Mouse (Mus musculus) cerebellum, adult 2 months (tissue): Measurements from ENCODE around the gene Szt2. TPM values are rescaled to one million over a fixed set of nuclear protein-coding genes. Genes with fewer than 3 reads are reported as not detected.

Experiments used
- DNase-seq, 2 experiments: peaks; one replicate each; pipeline ENCODE4 v3.0.0; 2021
- H3K27ac ChIP-seq: fragments of 200-500 bp; 2 replicates; pipeline ENCODE4 v1.5.1; 2012; ENCODE audit warnings: low read length, control low read depth, inconsistent platforms; ENCODE audit not compliant: insufficient read depth
- H3K27me3 ChIP-seq: fragments of 200-500 bp; 2 replicates; pipeline ENCODE4 v1.6.1; 2012; ENCODE audit warnings: inconsistent platforms, mild to moderate bottlenecking, low read length, moderate library complexity; ENCODE audit not compliant: control insufficient read depth, insufficient read depth
- H3K4me1 ChIP-seq: fragments of 200-500 bp; 2 replicates; pipeline ENCODE4 v1.6.1; 2011; ENCODE audit warnings: low read length; ENCODE audit not compliant: control insufficient read depth, insufficient read depth
- H3K4me3 ChIP-seq: fragments of 200-500 bp; replicated peaks from 2 replicates; pipeline ENCODE3; 2011; ENCODE audit warnings: mild to moderate bottlenecking, low read depth, low read length, control low read depth; ENCODE audit not compliant: insufficient read depth
- CTCF ChIP-seq: fragments of 200-500 bp; IDR thresholded peaks from 2 replicates; pipeline ENCODE4 v1.5.1; 2011; ENCODE audit warnings: low read depth, mild to moderate bottlenecking, control low read depth, low read length, moderate library complexity, borderline replicate concordance; ENCODE audit not compliant: insufficient read depth
- POLR2A ChIP-seq: fragments of 200-500 bp; IDR thresholded peaks from 2 replicates; pipeline ENCODE4 v1.6.1; 2011; ENCODE audit warnings: low read length, control low read depth, borderline replicate concordance; ENCODE audit not compliant: insufficient read depth
- WGBS: fragments of 180-500 bp; shearing (Covaris S2); methylation state at CpG from one replicate; pipeline ENCODE4 v1.1.7; 2018; 5-methylcytosine and 5-hydroxymethylcytosine counted together
- polyA plus RNA-seq: library from polyadenylated mRNA; depleted of rRNA; stranded (reverse); fragments of >200 nt; gene quantifications from 2 replicates; pipeline ENCODE4 v1.2.3, GENCODE M21; 2012

Gene Szt2
- polyA plus RNA-seq, 1 experiment: 38.0 TPM

- Histone ChIP-seq H3K27me3 (no peaks in the 10 kb centered on the region), H3K4me1 (no peaks in the 10 kb centered on the region), H3K4me3 (no peak overlapping the region), H3K27ac (no peak overlapping the region)
- WGBS: 82% methylated on average over 3 of the region's 3 CpGs
- TF ChIP-seq POLR2A (no peak), CTCF (no peak)
- no peak for DNase-seq
These were observed 12.6 kb downstream of the Szt2 start for GRCm38 (mm10) chr4:118396433-118396832.

GRCm38 (mm10) chr4:118395289-118395688 is 13.8 kb downstream of the Szt2 start:
- Histone ChIP-seq H3K4me3 (no peak overlapping the region), H3K27ac (no peak overlapping the region), H3K4me1 (no peaks in the 10 kb centered on the region), H3K27me3 (no peaks in the 10 kb centered on the region)
- 68% methylated on average over 4 of the region's 4 CpGs for WGBS
- no peak for DNase-seq
- TF ChIP-seq POLR2A: no peak
- TF ChIP-seq CTCF: no peak

- DNase-seq: no peak
- TF ChIP-seq CTCF (no peak), POLR2A (no peak)
- Histone ChIP-seq H3K27me3 (no peaks in the 10 kb centered on the region), H3K4me1 (no peaks in the 10 kb centered on the region), H3K27ac (no peak overlapping the region), H3K4me3 (no peak overlapping the region)
- WGBS: 93% methylated on average over 6 of the region's 6 CpGs
These were observed 14.6 kb downstream of the Szt2 start for GRCm38 (mm10) chr4:118394505-118394904.

GRCm38 (mm10) chr4:118390146-118390545 is 18.9 kb downstream of the Szt2 start:
- H3K4me1 ChIP-seq: no peaks in the 10 kb centered on the region
- H3K4me3 ChIP-seq: no peak overlapping the region
- DNase-seq: no peak
- no peak overlapping the region for H3K27ac ChIP-seq
- TF ChIP-seq CTCF (no peak), POLR2A (no peak)
- WGBS: 89% methylated on average over 11 of the region's 11 CpGs
- H3K27me3 ChIP-seq: no peaks in the 10 kb centered on the region

- WGBS: 68% methylated on average over 8 of the region's 8 CpGs
- TF ChIP-seq CTCF (no peak), POLR2A (no peak)
- H3K27me3 ChIP-seq: no peaks in the 10 kb centered on the region
- no peaks in the 10 kb centered on the region for H3K4me1 ChIP-seq
- no peak for DNase-seq
- no peak overlapping the region for H3K27ac ChIP-seq
- H3K4me3 ChIP-seq: no peak overlapping the region
These were observed 21.8 kb downstream of the Szt2 start for GRCm38 (mm10) chr4:118387316-118387715.

GRCm38 (mm10) chr4:118383271-118383670 is 25.8 kb downstream of the Szt2 start:
- no peak for DNase-seq
- WGBS: 68% methylated on average over 7 of the region's 7 CpGs
- Histone ChIP-seq H3K4me3 (no peak overlapping the region), H3K4me1 (no peaks in the 10 kb centered on the region), H3K27me3 (no peaks in the 10 kb centered on the region), H3K27ac (no peak overlapping the region)
- no peak for TF ChIP-seq POLR2A
- TF ChIP-seq CTCF: no peak

- no peaks in the 10 kb centered on the region for H3K27me3 ChIP-seq
- H3K4me1 ChIP-seq: no peaks in the 10 kb centered on the region
- TF ChIP-seq POLR2A (no peak), CTCF (no peak)
- no peak overlapping the region for H3K4me3 ChIP-seq
- WGBS: 93% methylated on average over 6 of the region's 6 CpGs
- no peak overlapping the region for H3K27ac ChIP-seq
- no peak for DNase-seq
These were observed 33.1 kb downstream of the Szt2 start for GRCm38 (mm10) chr4:118375999-118376398.

GRCm38 (mm10) chr4:118371822-118372221 is 37.3 kb downstream of the Szt2 start:
- Histone ChIP-seq H3K27me3 (no peaks in the 10 kb centered on the region), H3K27ac (no peak overlapping the region), H3K4me1 (no peaks in the 10 kb centered on the region), H3K4me3 (no peak overlapping the region)
- TF ChIP-seq CTCF (no peak), POLR2A (no peak)
- no peak for DNase-seq
- WGBS: 90% methylated on average over 13 of the region's 13 CpGs

GRCm38 (mm10) chr4:118368616-118369015 is 40.5 kb downstream of the Szt2 start:
- DNase-seq: no peak
- 92% methylated on average over 3 of the region's 3 CpGs for WGBS
- H3K4me1 ChIP-seq: peaks cover 3% of the 10 kb centered on the region
- H3K27ac ChIP-seq: no peak overlapping the region
- TF ChIP-seq CTCF (no peak), POLR2A (no peak)
- H3K27me3 ChIP-seq: no peaks in the 10 kb centered on the region
- H3K4me3 ChIP-seq: no peak overlapping the region
